Mouse (Mus musculus): ENCODE measurements at regions not wholly inside any gene's neighbourhood (a gene's known extent, or its start where the extent isn't known, plus 50 kb on each side); places are given as distances from the start of the nearest gene placed in this dataset.
A peak's percentile ranks its signal among the peaks of the same experiment; 100 is the strongest.

DNA sequence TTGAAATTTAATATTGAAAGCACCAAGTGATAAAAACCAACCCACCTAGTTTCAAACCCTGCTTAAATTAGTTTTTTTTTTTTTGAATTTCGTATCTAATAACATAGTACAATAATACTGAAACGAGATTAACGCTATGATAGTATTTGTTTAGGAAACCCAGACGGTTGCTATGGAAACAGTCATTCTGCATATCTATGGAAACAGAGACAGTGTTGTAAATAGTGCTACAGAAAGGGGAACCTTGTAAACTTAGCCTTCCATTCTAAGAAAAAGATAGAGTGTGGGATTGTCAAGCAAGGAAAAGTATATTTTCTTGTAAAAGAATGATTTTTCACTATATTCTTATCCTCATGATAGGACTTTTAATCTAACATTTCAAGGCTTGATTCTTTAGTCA lies 81.9 kb upstream of the Klf6 start:
- peak; percentile 62 for DNase-seq (ENCODE audit: low read depth)

DNA sequence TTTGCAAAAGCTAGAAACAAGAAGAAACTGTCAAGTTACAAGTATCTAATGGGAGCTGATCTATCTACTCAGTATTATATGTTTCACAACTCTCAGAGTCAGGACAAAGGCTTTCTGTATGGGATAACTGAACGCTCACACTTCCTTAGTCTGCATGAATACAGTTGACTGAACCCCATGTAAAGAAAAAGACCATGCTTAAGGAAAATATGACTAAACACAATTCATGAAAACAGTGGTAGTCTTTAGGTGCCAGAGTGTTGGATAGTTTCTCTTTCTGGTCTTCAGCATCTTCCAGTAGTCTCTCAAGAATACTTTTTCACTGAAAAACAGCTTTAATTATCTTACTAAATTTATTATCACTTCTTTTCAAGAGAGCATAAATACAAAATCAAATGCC lies 78.7 kb upstream of the Klf6 start:
- DNase-seq (ENCODE audit: low read depth): no peak

DNA sequence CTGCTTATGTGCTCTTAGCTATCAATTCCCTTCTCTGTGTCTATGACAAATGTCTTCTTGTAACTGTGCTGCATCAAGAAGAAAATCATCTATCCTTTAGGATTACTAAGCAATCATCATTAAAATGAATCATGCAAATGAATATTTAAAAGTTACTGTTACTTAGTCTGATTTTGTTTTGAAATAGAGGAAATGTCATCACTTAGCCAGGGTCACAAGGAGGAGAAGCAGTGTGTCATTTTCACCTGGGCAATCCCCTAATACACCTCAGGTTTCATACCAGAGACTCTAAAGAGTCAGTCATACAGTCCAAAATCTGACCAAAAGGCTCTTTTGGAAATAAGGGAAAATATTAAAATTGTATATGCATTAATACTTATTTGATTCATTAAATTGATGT lies 74.2 kb upstream of the Klf6 start:
- DNase-seq (ENCODE audit: low read depth): no peak

DNA sequence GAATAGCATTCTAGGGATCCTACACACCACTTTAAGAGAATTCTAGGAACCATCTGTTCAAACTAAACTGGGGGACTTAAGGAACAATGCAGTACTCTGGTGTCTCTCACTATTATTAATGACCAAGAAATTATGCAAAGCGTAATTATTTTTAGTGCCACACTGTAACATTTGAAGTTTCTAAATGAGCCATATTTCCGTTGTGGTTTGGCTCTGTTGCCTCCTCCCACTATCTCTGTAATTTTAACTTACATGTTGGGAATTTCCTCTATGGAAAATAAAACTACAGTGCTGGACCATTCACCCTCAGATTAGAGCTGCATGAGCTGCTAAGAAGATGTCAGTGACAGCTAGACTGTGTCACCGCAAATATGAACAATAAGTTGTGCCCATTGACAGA lies 72.0 kb upstream of the Klf6 start:
- DNase-seq (ENCODE audit: low read depth): no peak

DNA sequence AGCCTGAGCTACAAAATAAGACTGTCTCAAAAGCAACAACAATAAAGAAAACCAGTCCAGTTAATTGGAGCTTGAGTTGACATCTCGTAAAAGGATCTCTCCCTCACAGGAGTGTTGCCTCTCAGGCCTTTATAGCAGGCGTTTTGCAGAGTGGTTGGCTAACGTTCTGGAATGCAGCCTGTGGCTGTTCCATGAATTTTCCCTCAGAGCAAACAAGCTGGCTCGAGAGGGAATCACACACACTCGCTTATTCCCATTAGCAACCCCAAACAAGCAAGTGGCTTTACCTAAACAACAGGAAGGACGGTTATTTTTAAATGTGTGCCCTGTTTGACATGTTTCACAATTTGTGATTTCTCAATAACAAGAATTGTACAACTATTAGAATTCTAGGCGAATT lies 59.2 kb upstream of the Klf6 start:
- DNase-seq (ENCODE audit: low read depth): no peak

DNA sequence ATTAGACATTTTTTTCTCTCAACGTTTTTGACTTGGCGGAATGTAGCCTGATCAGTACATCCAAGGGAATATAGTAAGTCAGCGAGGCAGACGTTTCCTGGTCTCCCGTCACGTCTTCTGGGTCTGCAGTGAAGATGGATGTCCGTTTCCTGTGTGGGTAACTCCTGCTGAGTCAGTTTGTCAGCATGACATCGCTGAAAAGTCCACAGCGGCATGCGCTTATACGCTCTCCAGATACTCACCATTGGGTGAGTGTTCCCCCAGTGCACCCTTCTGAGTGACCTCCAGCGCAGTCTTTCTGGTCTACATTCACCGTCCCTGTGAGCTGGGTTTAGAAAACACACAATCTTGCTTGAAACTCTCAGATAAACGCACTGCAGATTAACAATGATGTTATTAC lies 58.5 kb upstream of the Klf6 start:
- DNase-seq (ENCODE audit: low read depth): peak; percentile 39

DNA sequence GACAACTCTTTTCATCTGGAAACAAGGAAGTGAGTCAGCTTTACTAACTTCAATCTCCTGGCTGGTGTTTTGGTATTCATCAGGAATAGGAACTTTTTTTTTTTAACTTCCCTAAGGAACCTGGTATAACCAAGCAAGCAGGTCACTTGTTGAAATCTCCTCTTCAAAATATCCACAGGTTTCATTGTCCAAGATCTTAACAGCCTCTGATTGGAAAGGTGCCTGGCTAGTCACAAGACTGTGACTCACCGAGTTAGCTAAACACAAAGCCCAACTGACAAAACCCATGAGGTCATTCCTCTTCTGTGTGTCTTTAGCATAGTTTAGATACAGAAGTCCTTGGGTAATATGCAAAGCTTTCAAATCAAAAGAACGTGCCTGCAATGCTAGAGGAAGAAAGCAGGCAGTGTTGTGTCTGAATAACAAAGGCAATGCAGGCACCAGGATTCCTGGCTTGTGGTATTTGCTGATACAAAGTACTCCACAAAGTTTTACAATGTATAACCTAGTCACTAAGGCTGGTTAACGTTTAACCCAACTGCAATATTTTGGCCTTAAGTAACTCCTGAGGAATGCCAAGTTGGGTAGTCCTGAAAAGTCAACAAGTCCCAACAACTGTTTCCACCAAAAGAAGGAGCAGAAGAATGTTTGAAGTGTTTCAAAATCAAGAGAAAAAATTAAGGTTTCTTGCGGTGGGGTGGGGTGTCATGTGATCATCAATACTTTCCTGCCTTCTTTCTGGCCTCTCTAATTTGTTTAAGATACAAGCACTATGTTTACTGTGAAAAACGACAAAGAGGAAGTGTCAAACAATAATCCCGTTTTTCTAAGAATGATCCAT lies 57.5 kb upstream of the Klf6 start:
- peak; percentile 74 for DNase-seq (ENCODE audit: low read depth)

DNA sequence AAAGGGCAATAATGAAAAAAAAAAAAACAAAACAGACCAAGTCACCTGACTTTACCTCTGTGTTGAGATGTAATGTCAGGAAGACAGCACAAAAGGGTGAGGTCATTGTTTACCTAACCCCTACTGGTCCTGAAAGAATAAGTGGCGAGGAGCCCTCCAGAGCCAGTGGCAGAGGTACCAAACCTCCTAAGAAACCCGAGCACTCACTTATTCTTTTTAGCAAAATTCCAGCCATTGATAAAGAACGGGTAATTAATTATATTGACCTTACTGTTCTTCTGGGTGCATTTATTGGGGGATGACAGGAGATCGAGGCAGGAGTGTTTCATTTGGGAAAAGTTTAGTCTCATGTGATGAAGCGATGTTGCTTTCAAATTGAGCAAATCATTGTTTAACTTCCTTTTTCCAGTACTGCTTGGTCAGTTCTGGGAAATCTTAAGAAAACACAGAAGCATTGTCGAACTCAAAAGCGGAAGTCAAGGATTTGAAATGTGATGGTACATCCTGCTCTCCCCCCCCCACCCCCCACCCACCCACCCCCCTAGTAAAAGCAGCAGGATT lies 56.8 kb upstream of the Klf6 start:
- peak; percentile 37 for DNase-seq (ENCODE audit: low read depth)

DNA sequence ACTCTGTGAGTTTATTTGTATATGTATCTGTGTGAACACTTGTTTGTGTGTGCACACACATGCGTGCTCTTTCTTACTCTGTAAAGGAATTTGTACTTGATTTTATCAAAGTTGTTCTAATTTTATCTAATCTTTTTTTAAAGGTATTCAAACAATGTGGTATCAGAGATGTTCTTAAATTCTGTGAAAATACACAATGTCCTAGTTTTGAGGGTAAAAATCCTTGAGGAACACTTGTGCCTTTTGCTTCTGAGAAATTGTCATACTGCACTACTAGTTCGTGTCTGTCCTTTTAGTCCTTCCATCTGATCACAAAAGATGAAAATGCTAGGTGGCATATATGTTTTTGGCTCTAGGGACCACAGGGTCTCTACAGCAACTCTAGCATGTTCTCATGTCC lies 52.9 kb upstream of the Klf6 start:
- DNase-seq (ENCODE audit: low read depth): no peak

All from c-Kit-positive CD71-negative TER-119-negative erythroid progenitor cells, embryonic 14.5 days (primary cell).